Mouse (Mus musculus) CD4-positive naive resting alpha-beta T cell, adult 76 days (primary cell): ENCODE results near the gene Ankrd22. TPM values are rescaled to one million over a fixed set of nuclear protein-coding genes. Genes with fewer than 3 reads are reported as not detected.

Experiments
- total RNA-seq: library from RNA; stranded (reverse); gene quantifications from one replicate; pipeline ENCODE4 v1.2.4, GENCODE M21; 2023

The Ankrd22 gene
- total RNA-seq: not detected

GRCm38 (mm10) chr19:34165891-34166290, at the start of gene Ankrd22:
TSS of gene Ankrd22 (minus strand) at chr19:34166053.

GRCm38 (mm10) chr19:34192008-34192963, 26.4 kb upstream of the Ankrd22 start, which contains the start of gene Stambpl1:
TSS of gene Stambpl1 (plus strand) at chr19:34192229.

GRCm38 (mm10) chr19:34100633-34101032, 65.2 kb downstream of the Ankrd22 start, which contains the start of gene Lipm:
TSS of gene Lipm (plus strand) at chr19:34100933.

Other genes with a start within 250 kb of the Ankrd22 start
- gene Lipf, start 204.9 kb downstream of the Ankrd22 start, total RNA-seq: not detected
- gene Lipk, start 157.8 kb downstream of the Ankrd22 start, total RNA-seq: not detected
- not detected for gene Lipn, start 98.7 kb downstream of the Ankrd22 start, total RNA-seq
- not detected for gene Lipm, start 65.1 kb downstream of the Ankrd22 start, total RNA-seq
- gene Stambpl1, start 26.2 kb upstream of the Ankrd22 start, total RNA-seq: 63.8 TPM
- 0.26 TPM for gene Acta2, start 89.5 kb upstream of the Ankrd22 start, total RNA-seq
- 16.5 TPM for gene Fas, start 124.6 kb upstream of the Ankrd22 start, total RNA-seq